Mouse (Mus musculus) thymus, adult 2 months (tissue): ENCODE data around the gene C2cd6. TPM values are rescaled to one million over a fixed set of nuclear protein-coding genes. Genes with fewer than 3 reads are reported as not detected.

Source experiments
- DNase-seq: peaks from one replicate; pipeline ENCODE4 v3.0.0; 2021
- H3K27ac ChIP-seq: fragments of 200-500 bp; 2 replicates; pipeline ENCODE4 v1.5.1; 2012; ENCODE audit warnings: low read length, control low read depth; ENCODE audit not compliant: control insufficient read depth, insufficient read depth
- H3K27me3 ChIP-seq: fragments of 200-500 bp; 2 replicates; pipeline ENCODE4 v1.6.1; 2012; ENCODE audit warnings: mild to moderate bottlenecking, low read length, moderate library complexity, mixed read lengths; ENCODE audit not compliant: control insufficient read depth, insufficient read depth
- H3K36me3 ChIP-seq: fragments of 200-500 bp; 2 replicates; pipeline ENCODE4 v1.6.1; 2012; ENCODE audit warnings: mild to moderate bottlenecking, low read length, moderate library complexity; ENCODE audit not compliant: control insufficient read depth, insufficient read depth
- H3K4me1 ChIP-seq: fragments of 200-500 bp; replicated peaks from 2 replicates; pipeline ENCODE4 v1.6.1; 2012; ENCODE audit warnings: low read length; ENCODE audit not compliant: control insufficient read depth, insufficient read depth
- H3K4me3 ChIP-seq: fragments of 200-500 bp; 2 replicates; pipeline ENCODE4 v1.5.1; 2012; ENCODE audit warnings: mild to moderate bottlenecking, low read length, control low read depth, moderate library complexity; ENCODE audit not compliant: control insufficient read depth, insufficient read depth
- CTCF ChIP-seq: fragments of 200-500 bp; IDR thresholded peaks from 2 replicates; pipeline ENCODE4 v1.5.1; 2012; ENCODE audit warnings: mild to moderate bottlenecking, control low read depth, low read length, moderate library complexity, borderline replicate concordance; ENCODE audit not compliant: control insufficient read depth, poor library complexity, insufficient read depth; ENCODE audit errors: extremely low read depth
- POLR2A ChIP-seq: fragments of 200-500 bp; IDR thresholded peaks from 2 replicates; pipeline ENCODE4 v1.6.1; 2012; ENCODE audit warnings: mild to moderate bottlenecking, low read length, control low read depth, moderate library complexity; ENCODE audit not compliant: control insufficient read depth, poor library complexity, insufficient read depth; ENCODE audit errors: extremely low read depth
- WGBS: fragments of 180-500 bp; shearing (Covaris S2); methylation state at CpG from one replicate; pipeline ENCODE4 v1.1.7; 2018; 5-methylcytosine and 5-hydroxymethylcytosine counted together
- polyA plus RNA-seq: library from polyadenylated mRNA; depleted of rRNA; stranded (reverse); fragments of >200 nt; gene quantifications from 2 replicates; pipeline ENCODE4 v1.2.3, GENCODE M21; 2012; rRNA removed

Gene C2cd6
- polyA plus RNA-seq, result not detected in 2 replicates

DNA sequence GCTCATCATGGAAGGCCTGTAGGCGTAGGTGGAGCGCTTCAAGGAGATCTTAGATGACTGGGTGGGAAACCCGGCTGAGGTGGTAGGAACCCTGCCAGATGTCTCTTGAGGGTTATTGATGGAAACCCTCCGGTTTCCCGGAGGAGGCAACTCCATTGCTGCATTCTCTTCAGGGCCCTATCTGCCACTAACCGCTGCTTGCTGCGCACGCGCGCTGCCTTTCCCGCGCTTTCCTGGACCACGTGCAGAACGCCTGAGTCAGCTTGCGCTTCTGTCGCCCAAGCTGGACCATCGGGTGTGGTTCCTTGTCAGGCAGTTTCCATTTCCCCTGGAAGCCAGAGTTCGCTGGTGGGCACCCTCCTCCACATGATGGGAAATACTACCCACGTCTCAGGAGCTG lies at the start of gene C2cd6:
Gene C2cd6, minus strand, starts transcription at position 196 of the 400 bp plus-strand sequence.
- no peaks in the 10 kb centered on the region for H3K27me3 ChIP-seq
- H3K4me1 ChIP-seq, result no peaks in the 10 kb centered on the region
- no peak for DNase-seq
- TF ChIP-seq POLR2A (no peak), CTCF (no peak)
- H3K4me3 ChIP-seq, result no peak within 1 kb of the TSS
- 96% methylated on average over 19 of the region's 19 CpGs for WGBS
- H3K36me3 ChIP-seq, result no peaks in the 10 kb centered on the region
- H3K27ac ChIP-seq, result no peak within 1 kb of the TSS

DNA sequence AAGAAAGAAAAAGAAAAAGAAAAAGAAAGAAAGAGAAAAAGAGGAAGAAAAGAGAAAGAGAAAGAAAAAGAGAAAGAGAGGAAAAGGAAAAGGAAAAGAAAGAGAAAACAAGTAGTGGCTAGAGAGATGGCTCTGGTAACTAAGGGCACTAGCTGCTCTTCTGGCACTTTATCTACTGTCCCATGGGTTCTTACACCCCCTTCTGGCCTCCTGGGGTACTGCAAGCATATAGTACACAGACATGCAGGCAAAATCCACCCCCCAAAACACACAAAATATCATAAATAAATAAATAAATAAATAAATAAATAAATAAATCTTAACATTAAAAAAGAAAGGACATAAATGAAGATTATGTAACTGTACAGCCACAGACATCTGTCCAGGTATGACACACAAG lies 48.1 kb upstream of the C2cd6 start:
- Histone ChIP-seq H3K27me3 (no peaks in the 10 kb centered on the region), H3K4me3 (no peak overlapping the region), H3K27ac (no peak overlapping the region), H3K4me1 (no peaks in the 10 kb centered on the region; the same call in 1 of the 2 replicates), H3K36me3 (no peaks in the 10 kb centered on the region)
- peak; percentile 78 for DNase-seq
- TF ChIP-seq POLR2A (no peak), CTCF (no peak)

DNA sequence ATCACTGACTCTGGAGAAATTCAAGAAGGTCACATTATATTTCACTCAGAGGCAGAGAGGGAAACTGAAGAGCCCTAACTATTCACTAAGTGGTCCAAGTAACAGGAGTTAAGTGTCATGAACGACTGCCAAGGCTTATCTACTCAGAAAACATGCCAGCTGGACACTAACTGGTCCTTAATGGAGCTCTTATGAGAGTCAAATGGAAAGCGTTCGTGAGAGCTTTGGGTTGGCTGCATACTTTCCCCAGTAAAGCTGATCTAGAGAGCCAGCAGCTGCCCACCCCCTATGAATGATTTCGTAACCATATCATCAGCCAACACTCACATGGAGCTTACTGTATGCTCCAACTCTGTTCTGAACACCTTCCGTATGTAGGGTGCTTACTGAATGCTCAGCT lies 39.7 kb upstream of the C2cd6 start:
- H3K36me3 ChIP-seq, result no peaks in the 10 kb centered on the region
- H3K27me3 ChIP-seq, result no peaks in the 10 kb centered on the region
- no peak overlapping the region for H3K27ac ChIP-seq
- no peak overlapping the region for H3K4me3 ChIP-seq
- no peak for DNase-seq
- 85% methylated on average over 5 of the region's 5 CpGs for WGBS
- TF ChIP-seq POLR2A, result no peak
- no peak for TF ChIP-seq CTCF
- no peaks in the 10 kb centered on the region for H3K4me1 ChIP-seq

DNA sequence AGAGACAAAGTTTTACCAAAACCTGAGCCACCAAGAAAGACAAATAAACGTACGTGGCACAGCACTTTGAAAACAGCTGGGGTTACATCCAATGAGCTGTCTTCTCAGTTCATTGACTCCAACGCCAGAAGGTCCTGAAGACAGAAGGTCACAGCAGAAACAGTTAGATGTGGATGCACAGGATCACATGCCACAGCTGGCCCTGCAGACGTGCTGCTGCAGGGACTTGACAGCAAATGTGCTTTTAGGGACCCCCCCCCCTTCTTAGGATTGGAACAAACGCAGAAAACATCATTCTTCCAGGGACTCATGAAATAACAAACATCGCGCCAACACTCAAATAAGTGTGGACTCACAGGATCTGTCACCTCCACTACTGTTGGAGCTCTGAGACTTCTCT lies 34.2 kb upstream of the C2cd6 start:
- H3K4me1 ChIP-seq, result no peaks in the 10 kb centered on the region
- no peak for DNase-seq
- no peak overlapping the region for H3K27ac ChIP-seq
- no peaks in the 10 kb centered on the region for H3K27me3 ChIP-seq
- H3K4me3 ChIP-seq, result no peak overlapping the region
- TF ChIP-seq POLR2A (no peak), CTCF (no peak)
- WGBS, result 89% methylated on average over 7 of the region's 7 CpGs
- no peaks in the 10 kb centered on the region for H3K36me3 ChIP-seq

DNA sequence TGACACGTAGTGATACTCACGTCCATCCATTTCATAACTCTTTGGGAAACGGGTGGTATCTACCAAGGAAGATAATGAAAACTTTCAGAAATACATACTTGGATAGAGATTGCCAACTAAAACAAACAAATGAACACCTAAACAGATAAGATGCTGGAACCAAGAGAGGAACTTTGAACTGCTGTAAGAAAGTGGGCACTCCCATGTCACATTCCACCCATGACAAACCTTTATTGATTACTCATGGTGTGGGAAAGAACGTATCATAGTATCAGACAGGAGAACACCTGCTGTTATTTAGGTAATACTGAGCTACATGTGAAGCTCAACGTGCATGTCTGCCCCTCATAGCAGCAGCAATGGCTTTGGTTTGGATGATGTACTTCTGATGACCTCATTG lies 30.9 kb upstream of the C2cd6 start:
- no peaks in the 10 kb centered on the region for H3K4me1 ChIP-seq
- TF ChIP-seq CTCF (no peak), POLR2A (no peak)
- H3K4me3 ChIP-seq, result no peak overlapping the region
- WGBS, result 89% methylated on average over 5 of the region's 5 CpGs
- no peaks in the 10 kb centered on the region for H3K36me3 ChIP-seq
- DNase-seq, result no peak
- no peak overlapping the region for H3K27ac ChIP-seq
- no peaks in the 10 kb centered on the region for H3K27me3 ChIP-seq

DNA sequence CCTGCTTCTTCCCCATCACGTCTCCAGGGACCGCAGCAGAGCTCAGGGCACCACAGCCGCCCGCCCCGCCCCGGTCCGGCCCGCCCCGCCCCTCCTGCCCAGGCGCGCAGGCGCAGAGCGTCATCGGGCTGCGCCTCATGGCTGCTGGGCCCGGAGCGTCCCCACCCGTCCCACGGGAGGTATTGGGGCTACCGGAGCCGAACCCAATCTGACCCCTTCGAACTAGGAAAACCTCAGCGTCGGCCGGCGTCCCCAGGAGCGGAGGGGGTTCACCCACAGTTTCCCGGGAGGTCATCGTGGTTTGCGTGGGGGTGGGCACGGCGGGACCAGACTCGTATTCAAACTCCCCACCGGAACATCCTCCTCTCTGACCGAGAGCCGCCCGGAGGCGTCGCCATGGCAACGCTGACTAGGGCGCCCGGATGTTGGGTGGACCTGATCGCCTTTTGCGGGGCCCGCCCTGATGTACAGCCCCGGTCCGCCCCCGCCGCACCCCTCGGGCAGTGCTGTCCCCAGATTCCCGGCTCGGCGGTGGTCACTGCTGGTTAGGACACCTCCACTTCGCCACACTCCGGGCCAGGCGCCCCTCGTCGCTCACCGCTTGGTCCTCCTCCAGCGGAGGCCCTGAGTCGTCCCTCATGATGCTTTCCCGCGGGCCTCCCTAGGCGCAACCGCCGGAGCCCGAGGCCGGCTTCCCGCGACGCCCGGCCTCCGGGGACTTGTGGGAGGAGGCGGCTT lies 25.2 kb upstream of the C2cd6 start, which contains the start of gene Tmem237:
Gene Tmem237, minus strand, starts transcription at position 689 of the 738 bp plus-strand sequence.
- peak; percentile 84 for DNase-seq
- WGBS, result under 1% methylated on average over 74 of the region's 74 CpGs
- Histone ChIP-seq H3K4me1 (no peaks in the 10 kb centered on the region), H3K27me3 (no peaks in the 10 kb centered on the region), H3K27ac (no peak within 1 kb of the TSS), H3K4me3 (peak within 1 kb of the TSS; percentile 90), H3K36me3 (no peaks in the 10 kb centered on the region)
- peak; percentile 62; the same call in 1 of the 2 replicates for TF ChIP-seq POLR2A
- TF ChIP-seq CTCF, result 0 out of 2 replicates have a peak, but pooled peaks have one; percentile 7
